Mouse (Mus musculus): Measurements from ENCODE around the gene Tmem151b.

Tmem151b gene

GRCm38 (mm10) chr17:45510871-45511270, 38.6 kb downstream of the Tmem151b start:
- DNase-seq (ENCODE audit: low spot score) = no peak

DNA sequence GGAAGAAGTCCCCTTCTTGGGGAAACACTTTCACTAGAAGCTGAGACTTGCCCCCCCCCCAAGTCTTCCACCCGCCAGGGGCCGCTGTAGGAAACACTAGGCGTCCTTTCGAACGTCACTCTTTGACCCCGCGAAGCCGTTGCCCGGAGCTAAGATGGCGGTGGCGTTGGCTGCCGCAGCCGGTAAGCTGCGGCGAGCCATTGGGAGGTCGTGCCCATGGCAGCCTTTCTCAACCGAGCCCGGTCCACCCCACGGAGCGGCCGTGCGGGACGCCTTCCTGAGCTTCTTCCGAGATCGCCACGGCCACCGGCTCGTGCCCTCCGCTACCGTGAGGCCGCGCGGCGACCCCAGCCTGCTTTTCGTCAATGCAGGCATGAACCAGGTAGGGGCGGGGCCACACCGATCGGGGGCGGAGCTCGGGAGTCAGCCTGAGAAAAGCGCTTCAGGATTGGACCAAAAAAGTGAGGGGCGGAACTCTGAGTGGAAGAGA, 42.7 kb downstream of the Tmem151b start, which contains the start of gene Aars2:
Gene Aars2, plus strand, starts transcription at position 142 of the 490 bp plus-strand sequence.
- peak; percentile 91 for DNase-seq (ENCODE audit: low spot score)

DNA sequence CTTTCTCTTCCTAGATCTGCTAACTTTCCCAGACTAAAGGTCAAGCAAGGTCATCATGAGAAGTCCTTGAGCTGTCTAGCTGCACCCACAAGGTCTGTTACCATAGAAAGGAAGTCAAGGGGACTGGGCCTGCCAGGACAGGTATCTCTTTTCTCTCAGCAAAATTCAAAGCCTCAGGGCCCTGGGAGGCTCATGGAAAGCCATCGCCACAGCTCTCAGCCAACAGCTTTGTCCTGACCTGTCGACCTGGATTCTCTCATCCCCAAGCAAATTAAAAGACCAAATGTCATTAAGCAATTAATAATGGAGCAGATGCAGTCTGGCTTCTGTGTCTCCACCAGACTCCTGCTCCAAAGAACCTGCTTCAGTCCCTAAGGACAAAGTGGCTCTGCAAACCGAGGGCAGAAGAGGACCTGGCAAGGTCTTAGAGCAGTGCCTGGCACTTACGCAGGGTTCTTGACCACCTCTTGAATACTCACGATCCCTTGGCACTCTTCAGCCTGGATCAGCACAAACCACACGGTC, 43.5 kb downstream of the Tmem151b start:
- no peak for DNase-seq (ENCODE audit: low spot score)

GRCm38 (mm10) chr17:45503301-45503973, 46.0 kb downstream of the Tmem151b start:
- DNase-seq (ENCODE audit: low spot score) = no peak

- DNase-seq (ENCODE audit: low spot score) = no peak
Measured at GRCm38 (mm10) chr17:45502324-45502723, 47.2 kb downstream of the Tmem151b start.

DNA sequence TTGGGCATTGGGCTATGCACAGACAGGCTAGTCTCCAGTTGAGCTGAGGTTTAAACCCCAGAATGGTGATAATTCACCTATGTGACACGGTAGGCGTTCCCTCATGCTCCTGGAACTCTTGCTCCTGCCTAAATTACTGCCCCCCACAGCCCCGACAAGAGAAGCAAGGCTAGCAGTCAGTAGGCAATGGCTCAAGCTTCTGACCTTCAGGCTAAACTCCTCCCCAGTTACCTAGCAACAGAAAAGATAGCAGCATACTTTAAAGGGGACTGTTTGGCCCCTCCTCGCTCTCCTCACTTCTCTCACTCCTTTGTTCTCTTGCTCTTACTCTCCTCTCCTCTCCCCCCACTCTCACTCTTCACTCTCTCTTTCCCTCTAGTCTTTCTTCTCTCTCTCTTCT, 48.5 kb downstream of the Tmem151b start:
- no peak for DNase-seq (ENCODE audit: low spot score)

DNA sequence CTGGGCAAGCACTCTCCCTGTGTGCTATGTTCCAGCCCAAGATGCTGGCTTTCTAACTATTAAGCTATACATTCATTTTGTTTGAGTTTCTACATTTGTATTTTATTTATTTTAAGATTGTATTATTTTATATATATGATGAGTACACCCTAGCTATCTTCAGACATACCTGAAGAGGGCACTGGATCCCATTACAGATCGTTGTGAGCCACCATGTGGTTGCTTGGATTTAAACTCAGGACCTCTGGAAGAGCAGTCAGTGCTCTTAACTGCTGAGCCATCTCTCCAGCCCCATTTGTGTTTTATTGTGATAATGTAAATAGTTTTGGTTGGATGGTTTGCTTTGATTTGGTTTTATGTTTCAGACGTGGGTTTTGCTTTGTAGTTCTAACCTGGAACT, 50.0 kb downstream of the Tmem151b start:
- no peak for DNase-seq (ENCODE audit: low spot score)

DNA sequence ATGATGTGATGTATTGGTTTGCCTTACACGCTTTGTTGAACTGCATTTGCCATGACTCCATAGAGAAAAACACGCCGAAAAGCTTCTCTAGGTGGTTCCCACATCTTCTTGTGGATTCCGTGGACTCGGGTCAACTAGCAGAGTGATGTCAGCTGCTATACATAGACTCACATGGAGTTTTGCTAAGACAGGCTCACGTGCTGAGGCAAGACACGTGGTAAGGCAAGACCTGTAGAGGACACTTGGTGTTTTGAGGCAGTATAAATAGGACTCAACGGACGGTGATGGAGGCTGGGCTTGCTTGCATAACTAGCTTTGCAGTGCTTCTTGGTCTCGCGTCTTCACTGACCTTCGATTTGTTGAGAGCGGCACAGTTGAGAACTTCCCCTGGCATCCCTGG, 51.1 kb downstream of the Tmem151b start:
- DNase-seq (ENCODE audit: low spot score) = no peak

- no peak for DNase-seq (ENCODE audit: low spot score)
Measured at GRCm38 (mm10) chr17:45495398-45495797, 54.1 kb downstream of the Tmem151b start.
